Mouse (Mus musculus) common myeloid progenitor, adult 5-6 weeks (primary cell): ENCODE data around the gene Scd1. TPM values are rescaled to one million over a fixed set of nuclear protein-coding genes. Genes with fewer than 3 reads are reported as not detected.
"Not testable (repeated sequence)": the region's sequence is repeated elsewhere in the genome, so short reads cannot be mapped to it uniquely, and the experiment has no call there.

ENCODE experiments used
- ATAC-seq: replicated peaks from 2 replicates; pipeline ENCODE4 v1.8.0; 2016; ENCODE audit warnings: low read depth, mild to moderate bottlenecking, moderate TSS enrichment, inconsistent platforms; ENCODE audit not compliant: poor library complexity, severe bottlenecking
- total RNA-seq: library from RNA; stranded (forward); fragments of 200-1000, 187-1606 nt; gene quantifications from 2 replicates; pipeline ENCODE4 v1.2.3, GENCODE M21; 2017

Gene Scd1
- total RNA-seq, 1 experiment from 2014 or later = 3.4 TPM

DNA sequence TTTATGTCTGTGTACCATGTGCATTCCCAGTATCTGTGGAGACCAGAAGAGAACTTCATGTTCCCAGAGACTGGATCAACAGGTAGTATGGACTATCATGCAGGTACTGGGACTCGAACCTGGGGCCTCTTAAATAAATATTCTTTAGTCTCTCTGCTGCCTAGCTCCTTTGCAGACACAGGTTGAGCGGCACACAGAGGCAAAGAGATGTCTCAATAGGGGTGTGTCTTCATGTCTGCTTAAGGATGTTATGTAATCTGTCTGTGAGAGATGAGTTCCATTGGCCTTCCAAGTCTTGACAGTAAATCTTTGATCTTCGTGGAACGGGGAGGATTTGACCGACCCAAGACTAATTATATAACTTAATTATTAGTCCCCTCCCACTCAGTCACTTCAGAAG is 37.4 kb downstream of the Scd1 start:
- ATAC-seq = no peak

DNA sequence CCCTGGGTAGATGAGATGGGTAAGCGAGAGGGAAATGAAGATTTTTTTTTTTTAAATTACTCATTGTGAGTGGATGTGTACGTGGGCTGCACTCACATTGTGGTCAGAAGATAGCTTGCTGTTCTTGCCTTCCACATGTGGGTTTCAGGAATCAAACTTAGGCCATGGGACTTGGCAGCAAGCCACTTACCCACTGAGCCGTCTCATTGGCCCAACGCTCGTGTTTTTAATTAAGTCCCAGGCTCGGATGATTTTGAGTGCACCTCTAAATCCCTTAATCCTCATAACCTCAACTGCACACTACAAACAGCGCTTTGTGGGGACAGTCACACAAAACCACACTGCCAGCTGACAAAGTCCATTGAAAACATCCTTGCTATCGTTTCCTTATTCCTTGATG is 38.3 kb downstream of the Scd1 start:
- ATAC-seq = no peak

DNA sequence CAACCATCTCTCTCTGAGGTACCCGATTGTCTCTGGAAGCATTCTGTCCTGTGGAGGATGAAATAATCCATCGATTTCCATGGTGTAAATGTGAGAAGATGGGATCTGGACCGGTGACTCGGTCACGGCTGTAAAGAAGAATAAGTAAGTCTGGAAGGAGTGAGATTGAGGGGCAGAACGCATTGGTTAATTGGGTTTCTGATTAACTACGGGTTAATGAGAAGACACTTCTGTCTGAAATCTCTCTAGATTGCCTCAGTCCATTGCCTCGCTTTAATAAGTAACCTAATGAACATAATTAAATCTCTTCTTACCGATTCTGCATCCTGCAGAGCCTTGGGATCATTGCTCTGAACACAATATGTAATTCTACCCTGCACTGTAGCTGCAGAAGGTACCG is 40.6 kb downstream of the Scd1 start:
- ATAC-seq = not testable (repeated sequence)

DNA sequence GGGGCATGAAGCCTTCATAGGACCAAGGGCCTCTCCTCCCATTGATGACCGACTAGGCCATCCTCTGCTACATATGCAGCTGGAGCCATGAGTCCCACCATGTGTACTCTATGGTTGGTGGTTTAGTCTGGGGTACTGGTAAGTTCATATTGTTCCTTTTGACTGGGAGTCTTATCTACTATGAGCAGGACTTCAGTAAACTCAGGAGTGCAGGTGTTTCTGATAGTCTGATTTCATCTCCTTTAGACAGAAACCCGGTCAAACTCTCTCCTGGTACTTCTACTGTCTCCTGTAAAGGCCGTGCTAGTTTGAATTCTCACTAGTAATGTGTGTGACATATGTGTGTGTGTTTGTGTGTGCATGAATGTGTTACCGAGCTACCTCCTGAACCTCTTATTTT is 41.9 kb downstream of the Scd1 start:
- no peak for ATAC-seq

DNA sequence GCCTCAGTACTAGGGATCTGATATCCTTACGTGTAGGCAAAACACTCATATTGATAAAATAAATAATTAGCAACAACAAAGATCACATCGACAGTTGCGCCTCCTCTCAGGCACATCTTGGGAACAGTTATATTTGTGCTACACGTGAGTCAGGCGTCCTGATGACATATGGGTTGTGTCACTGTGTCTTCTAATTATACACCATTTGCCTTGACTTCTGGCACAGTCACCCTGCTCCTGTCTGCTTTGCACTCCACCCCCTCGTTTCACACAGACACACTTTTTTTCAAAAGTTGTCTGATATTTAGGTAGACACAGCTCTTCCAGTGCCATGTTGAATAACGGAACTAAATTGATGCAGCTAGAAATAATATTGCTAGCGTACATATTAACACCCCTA is 43.6 kb downstream of the Scd1 start:
- no peak for ATAC-seq

DNA sequence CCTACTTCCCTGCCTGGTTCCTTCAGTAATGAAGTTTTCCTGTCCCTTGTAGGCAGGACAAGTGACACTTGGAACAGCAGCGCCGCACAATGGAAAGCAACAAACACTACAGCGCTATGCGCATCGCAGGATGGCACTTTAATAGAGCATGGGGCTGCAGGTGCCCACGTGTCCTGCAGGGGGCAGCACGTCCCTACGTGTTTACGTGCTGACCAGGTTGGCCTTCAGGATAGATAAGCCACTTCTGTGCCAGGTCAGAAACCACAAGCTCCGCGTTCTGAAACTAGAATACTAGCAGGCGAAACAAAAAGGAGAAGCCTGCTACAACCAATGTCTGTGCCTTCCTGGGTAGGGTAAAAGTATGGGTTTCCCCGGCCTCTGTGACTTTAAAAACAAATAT is 44.1 kb downstream of the Scd1 start:
- peak; percentile 98 for ATAC-seq

DNA sequence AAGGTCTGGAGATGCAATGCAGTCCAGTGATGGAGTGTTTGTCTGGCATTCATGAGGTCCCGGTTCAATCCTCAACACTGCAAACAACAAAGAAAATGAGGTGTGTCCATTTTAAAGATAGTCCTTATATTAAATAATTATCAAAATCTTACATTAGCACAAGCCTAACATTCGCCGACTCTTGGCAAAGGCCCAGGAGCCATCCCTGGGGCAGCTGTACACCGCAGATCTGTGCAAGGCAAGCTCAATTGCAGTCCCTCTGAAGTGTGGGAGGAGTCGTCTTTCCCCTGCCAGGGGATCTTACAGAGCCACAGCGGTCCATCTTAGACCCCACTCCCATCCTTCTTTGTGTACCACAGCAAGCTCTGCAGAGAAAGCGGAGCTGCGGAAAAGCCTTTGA is 49.0 kb downstream of the Scd1 start:
- no peak for ATAC-seq

DNA sequence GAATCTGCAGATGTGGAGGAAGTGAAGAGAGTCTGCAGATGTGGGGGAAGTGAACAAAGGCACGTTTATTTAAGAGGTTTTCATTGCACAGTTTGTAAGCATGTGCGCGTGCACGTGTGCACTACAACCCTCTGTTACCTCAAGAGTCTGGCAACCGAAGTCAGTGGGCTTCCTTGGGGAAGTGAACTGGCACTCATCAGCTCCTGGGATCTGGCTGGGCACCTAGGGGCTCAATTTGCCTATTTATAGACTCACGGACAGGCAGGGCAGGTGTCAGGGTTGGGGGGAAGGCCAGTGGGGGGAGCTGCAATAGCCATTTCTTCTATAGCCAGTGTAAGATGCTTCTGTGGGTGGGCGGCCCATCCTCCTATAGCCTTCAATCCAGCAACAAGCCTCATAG is 55.9 kb downstream of the Scd1 start:
- ATAC-seq = no peak

DNA sequence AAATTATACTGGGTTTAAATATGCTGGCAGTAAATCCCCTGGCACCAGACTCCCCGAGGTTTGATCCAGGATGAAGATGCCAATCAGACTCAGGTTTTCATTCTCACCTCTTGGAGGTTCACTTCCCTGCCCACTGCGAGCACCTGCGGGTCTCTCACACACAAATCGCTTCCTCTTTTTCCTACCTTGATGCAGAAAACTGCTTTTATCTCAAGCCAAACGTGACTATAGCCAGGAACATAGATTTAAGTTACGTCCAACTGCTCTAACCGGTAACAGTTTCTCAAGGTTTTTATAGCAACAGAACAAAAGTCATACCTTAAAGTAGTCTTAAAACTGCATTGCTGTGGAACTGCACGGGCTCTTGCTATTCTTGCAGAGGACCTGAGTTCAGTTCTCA is 58.0 kb downstream of the Scd1 start:
- ATAC-seq = no peak

Other genes with a start within 250 kb of the Scd1 start
- not detected in 2 replicates for gene Pkd2l1, start 215.4 kb downstream of the Scd1 start, total RNA-seq
- gene Scd3, start 204.6 kb downstream of the Scd1 start, total RNA-seq = not detected in 2 replicates
- 115 and 135 TPM in 2 replicates for gene Scd2, start 114.2 kb downstream of the Scd1 start, total RNA-seq
- 0.14 and 0.15 TPM in 2 replicates for gene Scd4, start 74.8 kb downstream of the Scd1 start, total RNA-seq
- not detected in 2 replicates for gene Wnt8b, start 85.6 kb upstream of the Scd1 start, total RNA-seq
- 0.24 and 2.6 TPM in 2 replicates for gene Sec31b, start 138.0 kb upstream of the Scd1 start, total RNA-seq
- gene Gm20538, start 145.0 kb upstream of the Scd1 start, total RNA-seq = not detected in 2 replicates
- 191 and 244 TPM in 2 replicates for gene Ndufb8, start 147.6 kb upstream of the Scd1 start, total RNA-seq
- 11.3 and 14.7 TPM in 2 replicates for gene Hif1an, start 155.0 kb upstream of the Scd1 start, total RNA-seq